Mouse (Mus musculus) embryonic fibroblast, embryonic 13.5 days (primary cell): ENCODE measurements around the gene Zfp354a. TPM values are rescaled to one million over a fixed set of nuclear protein-coding genes. Genes with fewer than 3 reads are reported as not detected.
"Not testable (repeated sequence)": the region's sequence is repeated elsewhere in the genome, so short reads cannot be mapped to it uniquely, and the experiment has no call there.

Source experiments
- H3K27ac ChIP-seq: 2 replicates; pipeline ENCODE4 v1.5.1; 2012; ENCODE audit warnings: low read length, control low read depth, inconsistent platforms; ENCODE audit not compliant: insufficient read depth
- H3K4me1 ChIP-seq: 2 replicates; pipeline ENCODE4 v1.6.1; 2011; ENCODE audit warnings: low read length; ENCODE audit not compliant: control insufficient read depth, insufficient read depth
- H3K4me3 ChIP-seq: 2 replicates; pipeline ENCODE4 v1.5.1; 2011; ENCODE audit warnings: mild to moderate bottlenecking, control low read depth, low read length; ENCODE audit not compliant: insufficient read depth
- CTCF ChIP-seq: IDR thresholded peaks from 2 replicates; pipeline ENCODE4 v1.5.1; 2011; ENCODE audit warnings: mild to moderate bottlenecking, control low read depth, low read length, moderate library complexity, borderline replicate concordance; ENCODE audit not compliant: insufficient read depth
- POLR2A ChIP-seq: IDR thresholded peaks from 2 replicates; pipeline ENCODE4 v1.6.1; 2011; ENCODE audit warnings: low read depth, mild to moderate bottlenecking, control low read depth, low read length, moderate library complexity
- polyA plus RNA-seq: library from polyadenylated mRNA; stranded (reverse); fragments of >200 nt; gene quantifications from 2 replicates; pipeline ENCODE4 v1.2.4, GENCODE M21; 2011; ENCODE audit warnings: low read depth; ENCODE audit not compliant: missing spikeins, insufficient read length

Zfp354a gene
- polyA plus RNA-seq = 5.0 and 6.4 TPM in 2 replicates

- Histone ChIP-seq H3K4me3 (peak within 1 kb of the TSS; percentile 94), H3K27ac (no peak within 1 kb of the TSS)
- peak; percentile 46 for TF ChIP-seq POLR2A
- TF ChIP-seq CTCF = no peak
Measured at GRCm38 (mm10) chr11:51059151-51059571, at the start of gene Zfp354a. Gene Zfp354a, plus strand, starts transcription at chr11:51059257.

GRCm38 (mm10) chr11:51011821-51012220 is 47.2 kb upstream of the Zfp354a start:
- no peaks in the 10 kb centered on the region for H3K4me1 ChIP-seq
- no peak overlapping the region for H3K4me3 ChIP-seq
- TF ChIP-seq POLR2A (no peak), CTCF (no peak)
- no peak overlapping the region for H3K27ac ChIP-seq

More at GRCm38 (mm10) chr11:51059151-51059571, at the start of gene Zfp354a:
- H3K4me1 ChIP-seq = peaks cover 5% of the 10 kb centered on the region

GRCm38 (mm10) chr11:51013936-51014335 is 45.1 kb upstream of the Zfp354a start, which contains the start of gene Olfr54:
Gene Olfr54, plus strand, starts transcription at chr11:51014236.
- Histone ChIP-seq H3K27ac (no peak within 1 kb of the TSS), H3K4me3 (no peak within 1 kb of the TSS), H3K4me1 (no peaks in the 10 kb centered on the region)
- TF ChIP-seq CTCF (no peak), POLR2A (no peak)

- Histone ChIP-seq H3K4me3 (no peak overlapping the region), H3K27ac (no peak overlapping the region), H3K4me1 (no peaks in the 10 kb centered on the region)
- TF ChIP-seq POLR2A (no peak), CTCF (no peak)
Measured at GRCm38 (mm10) chr11:51016341-51016740, 42.7 kb upstream of the Zfp354a start.

GRCm38 (mm10) chr11:51026811-51027210 is 32.2 kb upstream of the Zfp354a start:
- not testable (repeated sequence) for H3K27ac ChIP-seq

GRCm38 (mm10) chr11:51029381-51029780 is 29.7 kb upstream of the Zfp354a start:
- not testable (repeated sequence) for H3K27ac ChIP-seq, H3K4me1 ChIP-seq, H3K4me3 ChIP-seq

More at GRCm38 (mm10) chr11:51026811-51027210, 32.2 kb upstream of the Zfp354a start:
- not testable (repeated sequence) for H3K4me3 ChIP-seq, H3K4me1 ChIP-seq

GRCm38 (mm10) chr11:51030225-51030624 is 28.8 kb upstream of the Zfp354a start:
- Histone ChIP-seq H3K27ac (no peak overlapping the region), H3K4me3 (no peak overlapping the region), H3K4me1 (no peaks in the 10 kb centered on the region)
- TF ChIP-seq POLR2A (no peak), CTCF (no peak)

- Histone ChIP-seq H3K27ac (no peak overlapping the region), H3K4me1 (no peaks in the 10 kb centered on the region), H3K4me3 (no peak overlapping the region)
- no peak for TF ChIP-seq CTCF
- no peak for TF ChIP-seq POLR2A
Measured at GRCm38 (mm10) chr11:51032851-51033250, 26.2 kb upstream of the Zfp354a start.

- H3K27ac ChIP-seq, H3K4me1 ChIP-seq, H3K4me3 ChIP-seq: not testable (repeated sequence)
Measured at GRCm38 (mm10) chr11:51034141-51034540, 24.9 kb upstream of the Zfp354a start.

GRCm38 (mm10) chr11:51035951-51036350 is 23.1 kb upstream of the Zfp354a start:
- Histone ChIP-seq H3K27ac (no peak overlapping the region), H3K4me1 (no peaks in the 10 kb centered on the region), H3K4me3 (no peak overlapping the region)
- no peak for TF ChIP-seq POLR2A
- no peak for TF ChIP-seq CTCF

GRCm38 (mm10) chr11:51044776-51045175 is 14.3 kb upstream of the Zfp354a start:
- not testable (repeated sequence) for H3K4me1 ChIP-seq, H3K27ac ChIP-seq, H3K4me3 ChIP-seq

GRCm38 (mm10) chr11:51047809-51048208 is 11.2 kb upstream of the Zfp354a start, which contains the start of gene Olfr1375:
Gene Olfr1375, plus strand, starts transcription at chr11:51048109.
- H3K4me3 ChIP-seq, H3K27ac ChIP-seq, H3K4me1 ChIP-seq: not testable (repeated sequence)
